Mouse (Mus musculus) embryonic facial prominence, embryonic 13.5 days (tissue): ENCODE measurements around the gene Dcaf17. TPM values are rescaled to one million over a fixed set of nuclear protein-coding genes. Genes with fewer than 3 reads are reported as not detected.

ENCODE experiments used
- ATAC-seq: fragments of 200-750 bp; cut with Nextera tagmentation; 2 replicates; pipeline ENCODE4 v1.8.0; 2017; ENCODE audit warnings: low read depth; ENCODE audit not compliant: insufficient number of reproducible peaks, insufficient read depth, low FRiP score, low TSS enrichment
- H3K27ac ChIP-seq: fragments of 300-500 bp; sonication (generic); 2 replicates; pipeline ENCODE4 v1.5.1; 2015; ENCODE audit warnings: moderate library complexity, mild to moderate bottlenecking, inconsistent platforms
- H3K27me3 ChIP-seq: fragments of 300-500 bp; sonication (generic); 2 replicates; pipeline ENCODE4 v1.6.1; 2015; ENCODE audit warnings: mild to moderate bottlenecking, inconsistent platforms
- H3K36me3 ChIP-seq: fragments of 300-500 bp; sonication (generic); 2 replicates; pipeline ENCODE4 v1.6.1; 2015; ENCODE audit warnings: mild to moderate bottlenecking, inconsistent platforms
- H3K4me1 ChIP-seq: fragments of 300-500 bp; sonication (generic); 2 replicates; pipeline ENCODE4 v1.6.1; 2015; ENCODE audit warnings: inconsistent platforms
- H3K4me2 ChIP-seq: fragments of 300-500 bp; sonication (generic); 2 replicates; pipeline ENCODE4 v1.6.1; 2015; ENCODE audit warnings: moderate library complexity, mild to moderate bottlenecking, inconsistent platforms
- H3K4me3 ChIP-seq: fragments of 300-500 bp; sonication (generic); 2 replicates; pipeline ENCODE4 v1.5.1; 2015; ENCODE audit warnings: mild to moderate bottlenecking, inconsistent platforms
- H3K9ac ChIP-seq: fragments of 300-500 bp; sonication (generic); 2 replicates; pipeline ENCODE4 v1.6.1; 2015; ENCODE audit warnings: mild to moderate bottlenecking, inconsistent platforms
- H3K9me3 ChIP-seq: fragments of 300-500 bp; sonication (generic); 2 replicates; pipeline ENCODE4 v1.6.1; 2016; ENCODE audit warnings: inconsistent platforms
- WGBS: fragments of 180-500 bp; shearing (Covaris S2); methylation state at CpG from one replicate; pipeline ENCODE4 v1.1.7; 2015; ENCODE audit warnings: mixed read lengths; 5-methylcytosine and 5-hydroxymethylcytosine counted together
- polyA plus RNA-seq: library from polyadenylated mRNA; unstranded; fragments of >200 nt; fragmentation: Nextera tagmentation; extraction: Ambion mirVana; gene quantifications from 2 replicates; pipeline ENCODE4 v1.2.1, GENCODE M21; 2015

Dcaf17 gene
- polyA plus RNA-seq, 1 experiment from 2014 or later, result 38.6 TPM

DNA sequence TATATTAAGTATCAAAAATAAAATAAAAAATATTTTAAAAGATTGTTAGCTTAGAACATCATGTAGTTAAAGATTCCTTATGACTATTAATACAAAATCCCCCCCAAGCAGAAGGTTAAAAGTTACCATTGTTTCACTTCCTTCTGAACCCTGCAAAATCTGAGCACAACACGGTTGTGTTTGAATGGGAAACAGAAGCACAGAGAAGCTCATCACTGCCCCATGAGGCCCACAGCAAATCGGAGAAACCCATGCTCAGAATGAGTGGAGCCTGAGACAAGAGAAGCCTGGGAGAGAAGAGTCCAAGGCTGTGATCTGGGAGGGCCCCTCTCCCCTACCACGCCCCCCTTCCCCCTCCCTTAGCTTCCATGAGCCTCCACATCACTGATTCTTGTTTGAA lies 49.6 kb downstream of the Dcaf17 start:
- ATAC-seq, result no peak
- H3K4me2 ChIP-seq, result no peak overlapping the region
- no peak overlapping the region for H3K27ac ChIP-seq
- no peaks in the 10 kb centered on the region for H3K9me3 ChIP-seq
- peaks cover 9% of the 10 kb centered on the region for H3K4me1 ChIP-seq
- H3K4me3 ChIP-seq, result no peak overlapping the region
- no peaks in the 10 kb centered on the region for H3K27me3 ChIP-seq
- no peaks in the 10 kb centered on the region for H3K36me3 ChIP-seq
- 65% methylated on average over 3 of the region's 3 CpGs for WGBS
- H3K9ac ChIP-seq, result no peak overlapping the region

DNA sequence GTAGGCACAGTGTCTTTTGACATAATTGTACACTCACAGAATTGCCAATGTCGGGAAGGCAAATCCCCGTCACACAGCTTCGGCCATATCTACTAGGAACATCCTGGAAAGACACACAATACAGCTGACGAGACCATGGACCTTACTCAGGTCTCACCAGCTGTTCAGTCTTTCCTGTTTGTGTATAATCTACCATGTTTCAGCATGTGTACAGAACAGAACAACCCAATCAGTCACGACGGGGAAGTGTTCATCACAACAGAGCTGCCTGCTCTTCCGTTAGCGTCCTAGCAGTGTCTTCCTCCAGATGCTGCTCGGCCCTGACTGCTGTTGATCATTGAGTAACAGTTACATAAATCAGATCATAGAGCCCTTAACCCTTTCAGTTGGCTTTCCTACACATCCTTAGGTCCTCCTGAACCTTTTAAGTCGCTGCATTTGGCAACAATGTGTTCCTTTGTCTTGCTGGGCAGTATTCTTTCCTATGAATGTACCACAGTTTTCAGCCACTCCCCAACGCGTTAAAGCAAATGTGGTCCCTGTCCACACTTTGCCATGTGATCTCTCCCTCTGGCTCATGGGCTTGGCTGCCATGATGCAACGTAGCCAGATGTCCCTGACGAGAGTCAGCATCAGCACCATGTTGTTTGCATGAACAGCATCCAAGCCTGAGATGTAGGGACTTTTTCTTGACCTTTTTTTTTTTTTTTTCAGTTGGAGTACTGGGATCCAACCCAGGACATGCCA lies 50.5 kb downstream of the Dcaf17 start:
- no peaks in the 10 kb centered on the region for H3K27me3 ChIP-seq
- H3K27ac ChIP-seq, result no peak overlapping the region
- no peak overlapping the region for H3K4me3 ChIP-seq
- WGBS, result 77% methylated on average over 14 of the region's 14 CpGs
- peaks cover 9% of the 10 kb centered on the region for H3K4me1 ChIP-seq
- ATAC-seq, result no peak
- no peak overlapping the region for H3K9ac ChIP-seq
- H3K4me2 ChIP-seq, result no peak overlapping the region
- no peaks in the 10 kb centered on the region for H3K36me3 ChIP-seq
- H3K9me3 ChIP-seq, result no peaks in the 10 kb centered on the region

DNA sequence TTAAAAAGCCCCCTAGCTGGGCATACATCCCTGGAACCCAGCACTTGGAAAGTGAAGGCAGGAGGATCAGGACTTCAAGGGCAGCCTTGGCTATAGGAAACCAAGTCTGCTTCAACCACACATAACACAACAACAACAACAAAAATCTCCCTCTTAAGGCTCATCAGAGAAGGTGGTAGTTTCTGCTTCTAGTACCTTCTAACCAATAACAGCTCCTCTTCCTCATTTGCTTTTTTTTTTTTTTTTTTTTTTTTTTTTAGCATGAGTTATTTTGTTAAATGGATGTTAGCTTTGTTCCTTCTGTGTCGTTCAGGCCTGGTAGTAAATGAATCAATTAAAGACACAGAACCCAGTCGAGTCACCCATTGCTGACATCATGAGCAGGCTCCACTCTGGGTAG lies 52.1 kb downstream of the Dcaf17 start:
- H3K27me3 ChIP-seq, result no peaks in the 10 kb centered on the region
- no peak overlapping the region for H3K4me3 ChIP-seq
- WGBS, result 68% methylated on average over 2 of the region's 2 CpGs
- H3K4me1 ChIP-seq, result peaks cover 9% of the 10 kb centered on the region
- no peak overlapping the region for H3K27ac ChIP-seq
- H3K9ac ChIP-seq, result no peak overlapping the region
- no peaks in the 10 kb centered on the region for H3K36me3 ChIP-seq
- H3K4me2 ChIP-seq, result no peak overlapping the region
- H3K9me3 ChIP-seq, result no peaks in the 10 kb centered on the region
- no peak for ATAC-seq

DNA sequence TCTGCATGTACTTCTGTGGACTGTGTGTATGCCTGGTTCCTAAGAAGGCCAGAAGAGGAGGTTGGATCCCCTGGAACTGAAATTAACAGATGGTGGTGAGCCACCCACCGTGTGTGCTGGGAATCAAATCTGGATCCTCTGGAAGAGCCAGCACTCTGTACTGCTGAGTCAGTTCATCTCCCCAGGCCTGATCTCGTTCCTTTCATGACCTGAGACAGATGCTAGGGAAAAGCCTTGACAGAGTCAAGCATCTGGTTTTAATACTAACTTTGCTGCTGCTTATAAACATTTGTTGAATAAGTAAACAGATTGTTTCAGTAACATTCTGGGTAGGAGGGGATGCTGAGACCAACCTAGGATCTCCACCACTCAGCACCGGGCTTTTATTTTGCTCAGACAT lies 53.4 kb downstream of the Dcaf17 start:
- H3K9ac ChIP-seq, result no peak overlapping the region
- no peak overlapping the region for H3K4me2 ChIP-seq
- H3K4me3 ChIP-seq, result no peak overlapping the region
- peak overlapping the region; percentile 60; the same call in 1 of the 2 replicates for H3K27ac ChIP-seq
- H3K9me3 ChIP-seq, result no peaks in the 10 kb centered on the region
- 0 out of 2 replicates have a peak, but pooled peaks cover 3% of the 10 kb centered on the region for H3K4me1 ChIP-seq
- H3K27me3 ChIP-seq, result no peaks in the 10 kb centered on the region
- ATAC-seq, result no peak; the same call in 1 of the 2 replicates
- no peaks in the 10 kb centered on the region for H3K36me3 ChIP-seq
- WGBS, result 31% methylated on average over 3 of the region's 3 CpGs

DNA sequence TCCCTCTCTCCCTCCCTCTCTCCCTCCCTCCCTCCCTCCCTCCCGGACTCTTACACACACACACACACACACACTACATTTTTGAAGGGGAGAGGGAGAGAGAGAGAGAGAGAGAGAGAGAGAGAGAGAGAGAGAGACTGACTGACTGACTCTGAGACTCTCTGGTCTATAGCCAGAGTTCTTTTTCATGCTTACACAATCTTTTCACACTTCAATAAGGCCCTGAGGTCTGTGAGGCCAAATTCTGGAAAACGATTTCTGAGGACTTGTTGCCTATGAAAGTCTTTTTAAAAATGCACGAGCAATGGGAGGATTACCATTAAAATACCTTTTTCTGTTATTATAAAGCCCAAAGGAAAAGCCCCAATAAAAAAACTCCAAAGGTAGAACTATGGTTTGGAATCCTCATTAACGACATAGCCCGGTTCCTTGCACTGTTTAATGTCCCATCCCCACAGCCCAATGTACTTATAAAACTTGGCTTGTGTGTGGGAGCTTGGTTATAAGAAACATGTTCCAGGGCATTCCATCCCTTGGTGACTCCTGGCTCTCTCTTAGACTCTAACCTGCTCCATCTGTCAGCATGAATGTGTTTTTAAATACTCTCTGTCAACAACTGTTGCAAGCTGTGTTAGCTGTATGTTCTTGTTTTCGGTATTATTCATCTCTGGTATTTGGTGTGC lies 58.5 kb downstream of the Dcaf17 start:
- H3K27ac ChIP-seq, result no peak overlapping the region
- H3K4me2 ChIP-seq, result no peak overlapping the region
- peaks cover 3% of the 10 kb centered on the region; the same call in 1 of the 2 replicates for H3K9me3 ChIP-seq
- H3K9ac ChIP-seq, result no peak overlapping the region
- no peaks in the 10 kb centered on the region for H3K36me3 ChIP-seq
- 61% methylated on average over 5 of the region's 6 CpGs for WGBS
- H3K4me3 ChIP-seq, result no peak overlapping the region
- H3K4me1 ChIP-seq, result peaks cover 19% of the 10 kb centered on the region
- H3K27me3 ChIP-seq, result no peaks in the 10 kb centered on the region
- no peak for ATAC-seq

DNA sequence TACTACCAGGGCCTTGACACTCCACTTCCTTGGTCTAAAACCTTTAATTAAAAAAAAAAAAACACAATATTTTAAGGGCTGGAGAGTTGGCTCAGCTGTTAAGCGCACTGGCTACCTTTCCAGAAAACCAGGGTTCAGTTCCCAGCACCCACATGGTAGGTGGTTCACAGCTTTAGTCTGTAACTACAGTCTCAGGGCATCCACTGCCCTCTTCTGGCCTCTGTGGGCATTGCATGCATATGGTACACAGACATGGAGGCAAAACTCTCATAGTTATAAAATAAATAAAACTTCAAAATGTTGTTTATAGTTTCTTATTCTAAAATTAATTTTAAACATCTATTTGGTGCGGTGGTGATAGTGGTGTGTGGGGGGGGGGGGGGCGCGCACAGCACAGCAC lies 61.0 kb downstream of the Dcaf17 start:
- Histone ChIP-seq H3K9ac (no peak overlapping the region), H3K36me3 (no peaks in the 10 kb centered on the region)
- WGBS, result 95% methylated on average over 4 of the region's 4 CpGs

DNA sequence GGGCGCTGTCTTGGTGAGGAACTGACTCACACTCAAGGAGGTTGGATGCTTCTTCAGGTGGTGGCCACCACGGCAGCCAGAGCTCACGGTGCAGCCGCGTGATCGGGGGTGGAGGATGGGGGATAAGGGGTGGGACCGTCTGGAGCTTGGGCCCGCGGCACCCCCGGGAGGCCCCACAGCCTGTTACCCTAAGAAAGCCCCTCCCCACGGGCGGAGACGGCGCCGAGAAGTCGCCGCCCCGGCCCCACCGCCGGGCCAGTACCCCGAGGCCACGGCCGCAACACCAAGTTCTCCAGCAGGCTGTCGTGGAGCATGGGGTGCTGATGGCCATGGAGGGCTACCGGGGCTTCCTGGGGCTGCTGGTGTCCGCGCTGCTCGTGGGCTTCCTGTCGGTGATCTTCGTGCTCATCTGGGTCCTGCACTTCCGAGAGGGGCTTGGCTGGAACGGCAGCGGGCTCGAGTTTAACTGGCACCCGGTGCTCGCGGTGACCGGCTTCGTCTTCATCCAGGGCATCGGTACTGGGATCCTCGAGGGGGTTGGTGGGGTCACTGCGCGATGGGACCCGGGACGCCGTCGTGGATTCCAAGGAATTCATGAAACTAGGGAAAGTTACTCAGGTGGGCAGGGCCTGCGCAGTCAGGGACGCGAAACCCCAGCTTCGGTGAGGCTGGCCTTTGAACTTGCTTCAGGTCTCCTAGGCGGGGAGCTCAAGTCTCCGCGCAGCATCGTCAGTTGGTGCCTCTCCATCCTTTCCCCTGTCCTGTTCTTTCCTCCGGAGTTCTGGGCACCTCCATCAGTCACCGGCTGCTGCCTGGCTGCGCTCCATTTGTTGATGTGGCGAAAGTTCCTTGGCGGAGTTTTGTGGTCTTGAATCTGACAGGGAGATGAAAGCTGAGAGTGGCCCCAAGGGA lies 62.9 kb downstream of the Dcaf17 start, which contains the start of gene Cybrd1:
Cybrd1 (plus strand) TSS at position 127 of the 912 bp plus-strand sequence.
- H3K9me3 ChIP-seq, result peaks cover 3% of the 10 kb centered on the region; the same call in 1 of the 2 replicates
- no peaks in the 10 kb centered on the region for H3K27me3 ChIP-seq
- H3K4me1 ChIP-seq, result peaks cover 28% of the 10 kb centered on the region
- peak within 1 kb of the TSS; percentile 78 for H3K9ac ChIP-seq
- H3K4me2 ChIP-seq, result peak within 1 kb of the TSS; percentile 85
- peak; percentile 48; the same call in 1 of the 2 replicates for ATAC-seq
- H3K4me3 ChIP-seq, result peak within 1 kb of the TSS; percentile 62
- no peak within 1 kb of the TSS; the same call in 1 of the 2 replicates for H3K27ac ChIP-seq
- no peaks in the 10 kb centered on the region for H3K36me3 ChIP-seq
- WGBS, result 2% methylated on average over 60 of the region's 60 CpGs

More for the DNA sequence above, 61.0 kb downstream of the Dcaf17 start:
- Histone ChIP-seq H3K27ac (no peak overlapping the region), H3K4me3 (no peak overlapping the region), H3K4me1 (peaks cover 25% of the 10 kb centered on the region), H3K4me2 (no peak overlapping the region), H3K27me3 (no peaks in the 10 kb centered on the region), H3K9me3 (peaks cover 3% of the 10 kb centered on the region; the same call in 1 of the 2 replicates)
- no peak for ATAC-seq

DNA sequence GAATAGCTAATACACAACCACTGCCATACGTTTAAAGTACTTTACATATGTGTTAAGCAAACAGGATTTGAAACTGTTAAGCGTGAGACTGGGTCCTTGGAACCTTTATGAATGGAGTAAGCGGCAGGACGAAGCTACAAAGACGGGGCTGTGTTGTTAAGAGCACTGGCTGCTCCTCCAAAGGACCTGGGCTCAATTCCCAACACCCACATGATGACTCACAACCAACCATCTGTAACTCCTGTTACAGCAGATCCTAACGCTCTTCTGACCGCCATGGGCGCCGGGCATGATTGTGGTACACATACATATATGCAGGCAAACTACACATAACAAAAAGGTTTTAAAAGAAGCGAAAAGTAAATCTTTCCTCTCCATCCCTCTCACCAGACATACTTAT lies 65.7 kb downstream of the Dcaf17 start:
- ATAC-seq, result no peak
- Histone ChIP-seq H3K4me2 (no peak overlapping the region), H3K27ac (no peak overlapping the region), H3K36me3 (no peaks in the 10 kb centered on the region), H3K4me3 (no peak overlapping the region), H3K9ac (no peak overlapping the region), H3K4me1 (peaks cover 28% of the 10 kb centered on the region), H3K27me3 (no peaks in the 10 kb centered on the region), H3K9me3 (peaks cover 3% of the 10 kb centered on the region; the same call in 1 of the 2 replicates)
- 91% methylated on average over 10 of the region's 10 CpGs for WGBS

DNA sequence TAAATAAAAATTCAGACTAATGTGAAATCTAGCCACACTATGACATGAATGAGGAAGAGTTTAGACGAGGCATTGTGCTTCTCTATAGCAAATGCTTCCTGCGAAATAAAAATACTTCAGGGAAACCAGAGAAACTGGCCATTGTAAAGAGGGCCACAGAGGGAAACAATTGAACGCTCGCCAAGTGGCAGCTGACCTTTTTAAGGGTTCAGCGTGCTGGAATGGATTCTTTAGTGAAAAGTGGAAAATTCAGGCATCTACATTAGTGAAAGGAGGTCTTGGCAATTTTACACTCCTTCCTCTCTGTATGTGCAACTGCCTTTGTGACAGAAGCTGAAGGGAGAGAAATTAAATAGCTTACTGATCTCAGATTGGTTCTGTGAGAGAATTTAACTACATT lies 66.3 kb downstream of the Dcaf17 start:
- no peak overlapping the region for H3K9ac ChIP-seq
- WGBS, result 45% methylated on average over 5 of the region's 5 CpGs
- H3K4me1 ChIP-seq, result peaks cover 28% of the 10 kb centered on the region
- no peak overlapping the region for H3K4me3 ChIP-seq
- no peaks in the 10 kb centered on the region for H3K27me3 ChIP-seq
- no peaks in the 10 kb centered on the region for H3K9me3 ChIP-seq
- H3K36me3 ChIP-seq, result no peaks in the 10 kb centered on the region
- no peak overlapping the region for H3K27ac ChIP-seq
- no peak for ATAC-seq
- H3K4me2 ChIP-seq, result no peak overlapping the region

DNA sequence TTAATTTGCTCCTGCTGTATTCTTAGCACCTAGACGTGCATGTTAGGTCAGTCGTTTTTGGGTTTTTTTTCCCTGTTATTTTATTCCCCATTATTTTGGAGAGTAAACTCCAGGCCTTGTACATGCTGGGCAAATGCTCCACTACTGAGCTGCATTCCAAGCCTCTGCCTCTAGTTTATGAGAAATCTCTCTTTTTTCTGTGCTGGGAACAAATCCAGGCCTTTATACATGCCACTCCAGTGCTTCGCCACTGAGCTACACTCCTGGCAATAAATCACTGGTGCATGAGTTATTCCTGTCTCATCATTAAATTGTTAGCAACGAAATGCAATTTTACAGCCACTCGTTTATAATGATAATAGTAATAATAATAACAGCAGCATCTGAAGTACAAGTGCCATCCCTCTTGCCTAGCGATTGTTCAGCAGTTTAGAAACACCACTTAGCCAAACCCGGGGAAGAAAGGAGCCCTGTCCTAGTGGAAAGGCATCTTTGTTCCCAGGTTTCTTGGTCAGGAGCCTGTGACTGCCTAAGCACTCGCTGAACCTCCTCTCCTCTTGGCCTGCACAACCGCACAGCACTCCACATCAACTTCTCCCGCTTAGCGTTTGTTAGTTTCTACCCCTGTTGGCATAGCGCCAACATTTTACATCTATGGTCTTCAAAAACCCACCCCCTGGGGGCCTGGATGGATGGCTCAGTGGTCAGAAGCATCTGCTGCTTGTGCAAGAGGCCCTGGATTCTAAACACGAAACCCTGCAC lies 67.3 kb downstream of the Dcaf17 start:
- no peaks in the 10 kb centered on the region for H3K36me3 ChIP-seq
- no peak for ATAC-seq

DNA sequence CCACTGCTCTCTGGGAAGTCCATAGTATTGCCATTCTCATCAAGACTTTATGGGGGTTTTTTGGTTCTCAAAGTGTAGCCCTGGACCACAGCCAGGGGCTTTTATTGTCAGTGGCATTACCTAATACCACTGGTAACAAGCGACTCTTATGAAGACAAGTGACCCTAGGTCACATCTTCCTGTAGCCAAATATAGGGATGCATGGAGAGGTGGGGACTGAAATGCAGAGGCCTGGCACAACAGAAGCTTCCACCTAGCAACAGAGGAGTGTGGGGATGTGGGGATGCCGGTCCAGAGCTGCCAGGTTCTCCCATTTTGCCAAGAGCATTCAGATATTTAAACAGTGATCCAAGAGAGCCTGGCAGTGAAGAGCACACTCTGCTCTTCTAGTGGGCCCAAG lies 68.5 kb downstream of the Dcaf17 start:
- no peak for ATAC-seq
- 61% methylated on average over 2 of the region's 2 CpGs for WGBS
- no peak overlapping the region for H3K27ac ChIP-seq

More for the DNA sequence above, 67.3 kb downstream of the Dcaf17 start:
- WGBS, result 79% methylated on average over 13 of the region's 13 CpGs
- Histone ChIP-seq H3K27me3 (no peaks in the 10 kb centered on the region), H3K4me1 (peaks cover 26% of the 10 kb centered on the region), H3K27ac (no peak overlapping the region), H3K9me3 (no peaks in the 10 kb centered on the region), H3K4me3 (no peak overlapping the region), H3K4me2 (no peak overlapping the region), H3K9ac (no peak overlapping the region)

More for the DNA sequence above, 68.5 kb downstream of the Dcaf17 start:
- H3K27me3 ChIP-seq, result no peaks in the 10 kb centered on the region
- no peaks in the 10 kb centered on the region for H3K9me3 ChIP-seq
- no peak overlapping the region for H3K4me3 ChIP-seq
- no peaks in the 10 kb centered on the region for H3K36me3 ChIP-seq
- H3K4me1 ChIP-seq, result peaks cover 22% of the 10 kb centered on the region; the same call in 1 of the 2 replicates
- H3K4me2 ChIP-seq, result no peak overlapping the region
- H3K9ac ChIP-seq, result no peak overlapping the region
